Mouse (Mus musculus): Measurements from ENCODE around the gene Ano1. TPM values are rescaled to one million over a fixed set of nuclear protein-coding genes. Genes with fewer than 3 reads are reported as not detected.

Ano1 gene
- total and polyA plus RNA-seq, 2 experiments from 2014 or later = 4.6 to 8.2 TPM

DNA sequence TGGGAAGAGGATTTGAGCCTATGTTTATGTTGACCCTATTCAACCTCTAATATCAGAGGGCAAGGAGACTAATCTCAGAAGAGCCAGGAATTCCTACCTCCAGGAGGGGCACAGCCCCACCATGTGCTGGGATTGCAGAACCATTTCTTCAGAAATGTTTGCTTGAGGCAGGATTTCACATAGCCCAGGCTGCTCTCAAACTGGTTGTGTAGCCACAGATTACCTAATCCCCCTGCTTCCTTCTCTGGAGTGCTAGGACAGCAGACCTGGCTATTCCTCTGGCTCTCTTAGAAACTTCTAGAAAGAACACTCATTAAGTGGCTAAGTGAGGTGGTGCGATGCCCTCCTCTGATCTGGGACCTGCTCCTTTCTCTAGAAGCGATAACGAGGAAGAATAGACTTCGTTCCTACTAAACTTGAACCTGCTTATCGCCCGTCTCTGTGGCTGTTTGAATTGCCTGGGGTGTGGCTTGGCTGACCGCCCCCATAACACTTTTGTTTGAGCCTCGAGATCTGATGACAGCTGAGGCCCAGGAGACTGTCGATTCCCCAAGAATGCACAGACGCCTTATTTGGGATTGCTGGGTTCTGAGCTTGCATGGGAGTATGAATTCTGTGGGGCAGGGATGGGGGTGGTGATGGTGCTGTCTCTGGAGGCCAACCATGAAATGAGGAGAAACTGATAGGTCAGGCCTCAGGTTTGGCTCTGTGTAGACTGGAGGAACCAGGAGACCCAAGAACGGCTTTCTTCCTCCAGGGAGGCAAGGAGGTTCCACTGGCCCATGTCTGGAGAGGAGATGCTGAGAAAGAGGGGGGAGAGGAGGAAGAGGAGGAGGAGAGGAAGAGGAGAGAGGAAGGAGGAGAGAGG, 4.0 kb upstream of the Ano1 start:
- TF ChIP-seq CTCF (IDR thresholded peaks at IDR 0.05; ENCODE audit: low read depth) = no peak
- H3K27me3 ChIP-seq (ENCODE audit: insufficient read depth, low read length) = no peaks in the 10 kb centered on the region

DNA sequence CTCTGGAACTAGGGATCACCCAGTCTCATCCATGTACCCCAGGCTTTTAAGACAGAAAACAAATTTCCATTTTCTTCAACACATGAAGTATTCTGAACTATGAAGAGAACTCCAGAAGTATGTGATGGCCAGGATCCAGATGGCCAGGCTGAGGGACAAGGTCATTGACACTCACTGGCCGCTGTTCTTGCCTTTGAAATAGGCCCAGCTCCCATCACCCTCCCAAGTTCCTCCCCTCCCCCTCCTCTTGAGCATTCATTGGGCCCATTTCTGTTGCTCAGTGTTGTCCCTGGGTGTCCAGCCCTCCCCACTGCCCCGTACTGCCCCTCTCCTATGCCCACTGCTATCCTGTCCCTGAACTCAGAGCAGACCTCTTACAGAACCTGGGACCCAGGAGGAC, 2.9 kb upstream of the Ano1 start:
- Histone ChIP-seq H3K4me3 (ENCODE audit: low read depth, low read length) (no peak overlapping the region), H3K4me1 (ENCODE audit: insufficient read depth) (no peaks in the 10 kb centered on the region), H3K4me2 (ENCODE audit: low read depth) (no peak overlapping the region), H3K36me3 (ENCODE audit: insufficient read depth) (no peaks in the 10 kb centered on the region), H3K27ac (ENCODE audit: low read depth, low read length) (no peak overlapping the region), H3K9me3 (ENCODE audit: low read length) (no peaks in the 10 kb centered on the region), H3K9ac (no peak overlapping the region), H3K27me3 (ENCODE audit: insufficient read depth, low read length) (no peaks in the 10 kb centered on the region)
- DNase-seq (no peak), ATAC-seq (no peak)
- 93% methylated on average over 2 of the region's 2 CpGs for WGBS
- no peak for TF ChIP-seq CTCF (IDR thresholded peaks at IDR 0.05; ENCODE audit: low read depth)

More for the DNA sequence above, 4.0 kb upstream of the Ano1 start:
- H3K4me2 ChIP-seq (ENCODE audit: low read depth) = no peak overlapping the region
- no peak for ATAC-seq
- H3K36me3 ChIP-seq (ENCODE audit: insufficient read depth) = no peaks in the 10 kb centered on the region
- no peak overlapping the region for H3K27ac ChIP-seq (ENCODE audit: low read depth, low read length)
- H3K9me3 ChIP-seq (ENCODE audit: low read length) = no peaks in the 10 kb centered on the region
- WGBS = 54% methylated on average over 11 of the region's 11 CpGs
- H3K9ac ChIP-seq = no peak overlapping the region
- H3K4me3 ChIP-seq (ENCODE audit: low read depth, low read length) = no peak overlapping the region
- H3K4me1 ChIP-seq (ENCODE audit: insufficient read depth) = no peaks in the 10 kb centered on the region
- no peak for DNase-seq

DNA sequence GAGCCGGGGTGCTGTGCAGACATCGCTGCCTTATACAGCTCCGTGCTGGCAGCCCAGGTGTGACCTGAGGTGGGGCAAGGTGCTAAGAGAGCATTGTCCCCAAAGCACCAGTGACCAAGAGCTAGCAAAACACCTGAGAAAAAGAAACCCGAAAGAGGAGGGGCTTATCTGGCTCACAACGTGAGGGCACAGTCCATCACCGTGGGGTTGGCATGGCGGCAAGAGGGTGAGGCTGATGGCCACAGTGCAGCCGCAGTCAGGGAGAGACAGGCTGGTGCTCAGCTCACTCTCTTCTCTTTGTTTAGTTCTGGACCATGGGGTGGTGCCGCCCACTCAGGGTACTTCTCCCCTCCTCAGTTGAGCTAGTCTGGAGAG, 1.9 kb upstream of the Ano1 start:
- 91% methylated on average over 9 of the region's 9 CpGs for WGBS
- H3K4me1 ChIP-seq (ENCODE audit: insufficient read depth) = no peaks in the 10 kb centered on the region
- H3K9me3 ChIP-seq (ENCODE audit: low read length) = no peaks in the 10 kb centered on the region
- ATAC-seq (no peak), DNase-seq (no peak)
- H3K9ac ChIP-seq = no peak overlapping the region
- no peak overlapping the region for H3K27ac ChIP-seq (ENCODE audit: low read depth, low read length)
- TF ChIP-seq CTCF (IDR thresholded peaks at IDR 0.05; ENCODE audit: low read depth) = no peak
- no peaks in the 10 kb centered on the region for H3K27me3 ChIP-seq (ENCODE audit: insufficient read depth, low read length)
- no peak overlapping the region for H3K4me2 ChIP-seq (ENCODE audit: low read depth)
- no peak overlapping the region for H3K4me3 ChIP-seq (ENCODE audit: low read depth, low read length)
- H3K36me3 ChIP-seq (ENCODE audit: insufficient read depth) = no peaks in the 10 kb centered on the region

DNA sequence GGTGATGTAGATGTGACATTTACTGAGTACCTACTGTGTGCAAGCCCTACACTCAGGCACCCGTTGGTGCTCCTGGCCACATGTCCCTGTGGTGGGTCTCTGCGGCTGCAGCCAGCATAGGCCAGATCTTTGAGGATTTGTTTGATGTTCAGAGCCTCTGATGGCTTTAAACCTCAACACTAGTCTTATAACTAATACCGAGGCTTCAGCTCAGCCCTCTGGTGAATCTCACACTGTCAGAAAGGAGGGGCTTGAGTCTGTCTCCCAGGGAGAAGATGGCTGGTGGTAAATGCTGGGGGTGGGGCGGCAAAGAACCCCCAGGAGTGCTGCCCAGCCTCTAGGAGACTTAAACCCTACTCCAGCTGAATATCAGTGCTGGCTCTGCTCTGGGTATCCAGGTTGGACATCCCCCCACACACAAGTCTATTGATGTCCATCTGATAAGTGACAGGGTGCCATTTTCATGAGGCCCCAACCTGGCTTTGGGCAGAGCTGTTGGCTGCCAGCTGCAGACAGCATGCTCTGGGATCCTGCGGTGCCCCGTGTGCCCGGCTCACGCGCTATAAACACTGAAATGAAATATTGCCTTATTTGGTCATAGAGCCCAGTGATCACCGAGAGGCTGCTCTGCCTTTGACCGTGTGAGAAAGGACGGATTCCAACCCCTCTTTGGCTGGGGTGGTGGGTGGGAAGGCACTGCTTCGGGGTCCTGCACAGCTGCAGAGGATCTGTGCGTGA, 1.3 kb upstream of the Ano1 start:
- H3K4me1 ChIP-seq (ENCODE audit: insufficient read depth) = no peaks in the 10 kb centered on the region
- H3K27me3 ChIP-seq (ENCODE audit: insufficient read depth, low read length) = no peaks in the 10 kb centered on the region
- no peak overlapping the region for H3K4me2 ChIP-seq (ENCODE audit: low read depth)
- 78% methylated on average over 14 of the region's 14 CpGs for WGBS
- H3K9me3 ChIP-seq (ENCODE audit: low read length) = no peaks in the 10 kb centered on the region
- no peak for TF ChIP-seq CTCF (IDR thresholded peaks at IDR 0.05; ENCODE audit: low read depth)
- H3K9ac ChIP-seq = no peak overlapping the region
- no peak for DNase-seq
- no peak overlapping the region for H3K4me3 ChIP-seq (ENCODE audit: low read depth, low read length)
- H3K36me3 ChIP-seq (ENCODE audit: insufficient read depth) = no peaks in the 10 kb centered on the region
- H3K27ac ChIP-seq (ENCODE audit: low read depth, low read length) = no peak overlapping the region
- 0 out of 2 replicates have a peak, but pooled peaks have one; percentile 12 for ATAC-seq

DNA sequence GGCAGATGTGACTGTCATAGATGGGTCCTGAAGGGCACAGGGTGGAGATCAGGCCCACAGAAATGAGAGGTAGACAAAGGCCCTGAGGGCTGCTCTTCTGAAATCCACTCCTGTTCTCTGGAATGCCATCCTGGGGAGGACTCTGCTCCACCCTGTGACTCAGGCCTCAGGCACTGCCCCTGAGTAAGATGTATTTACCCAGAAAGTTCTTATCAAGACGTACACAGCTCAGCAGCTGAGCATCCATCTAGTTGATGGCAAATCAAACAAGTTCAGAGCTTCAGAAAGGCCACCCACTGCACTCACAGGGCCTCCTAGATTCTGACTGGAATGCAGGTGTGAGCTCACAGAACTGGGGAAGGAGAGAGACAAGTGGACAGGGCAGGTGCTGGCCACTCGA, 4.0 kb downstream of the Ano1 start:
- no peak for TF ChIP-seq CTCF (IDR thresholded peaks at IDR 0.05; ENCODE audit: low read depth)
- Histone ChIP-seq H3K4me2 (ENCODE audit: low read depth) (no peak overlapping the region), H3K4me1 (ENCODE audit: insufficient read depth) (no peaks in the 10 kb centered on the region), H3K36me3 (ENCODE audit: insufficient read depth) (no peaks in the 10 kb centered on the region), H3K9me3 (ENCODE audit: low read length) (no peaks in the 10 kb centered on the region), H3K27me3 (ENCODE audit: insufficient read depth, low read length) (no peaks in the 10 kb centered on the region), H3K27ac (ENCODE audit: low read depth, low read length) (no peak overlapping the region), H3K9ac (no peak overlapping the region), H3K4me3 (ENCODE audit: low read depth, low read length) (no peak overlapping the region)
- 81% methylated on average over 2 of the region's 2 CpGs for WGBS
- ATAC-seq (no peak), DNase-seq (no peak)

DNA sequence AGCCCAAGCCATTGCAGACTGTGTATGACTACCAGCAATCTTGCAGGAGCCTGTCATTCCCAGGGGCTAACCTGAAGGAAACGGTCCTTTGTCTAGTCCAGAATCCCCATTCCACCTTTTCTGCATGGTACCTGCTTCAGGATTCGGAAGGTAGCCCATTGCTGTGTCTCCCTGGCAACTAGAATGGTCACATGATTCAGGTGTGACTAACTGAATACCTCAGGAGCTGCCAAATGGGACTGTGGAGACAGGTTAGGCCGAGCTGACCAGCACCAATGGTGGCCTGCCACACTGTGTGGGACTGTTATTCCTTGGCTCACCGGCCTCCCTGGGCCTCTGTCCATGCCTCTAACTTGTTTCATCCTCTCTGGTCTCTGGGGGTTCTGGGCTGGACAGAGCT, 5.3 kb downstream of the Ano1 start:
- Histone ChIP-seq H3K36me3 (ENCODE audit: insufficient read depth) (no peaks in the 10 kb centered on the region), H3K27me3 (ENCODE audit: insufficient read depth, low read length) (no peaks in the 10 kb centered on the region), H3K4me2 (ENCODE audit: low read depth) (no peak overlapping the region), H3K4me3 (ENCODE audit: low read depth, low read length) (no peak overlapping the region), H3K9ac (no peak overlapping the region), H3K27ac (ENCODE audit: low read depth, low read length) (no peak overlapping the region), H3K9me3 (ENCODE audit: low read length) (no peaks in the 10 kb centered on the region), H3K4me1 (ENCODE audit: insufficient read depth) (no peaks in the 10 kb centered on the region)
- DNase-seq = no peak
- WGBS = 89% methylated on average over 4 of the region's 4 CpGs
- ATAC-seq = no peak
- TF ChIP-seq CTCF (IDR thresholded peaks at IDR 0.05; ENCODE audit: low read depth) = no peak

DNA sequence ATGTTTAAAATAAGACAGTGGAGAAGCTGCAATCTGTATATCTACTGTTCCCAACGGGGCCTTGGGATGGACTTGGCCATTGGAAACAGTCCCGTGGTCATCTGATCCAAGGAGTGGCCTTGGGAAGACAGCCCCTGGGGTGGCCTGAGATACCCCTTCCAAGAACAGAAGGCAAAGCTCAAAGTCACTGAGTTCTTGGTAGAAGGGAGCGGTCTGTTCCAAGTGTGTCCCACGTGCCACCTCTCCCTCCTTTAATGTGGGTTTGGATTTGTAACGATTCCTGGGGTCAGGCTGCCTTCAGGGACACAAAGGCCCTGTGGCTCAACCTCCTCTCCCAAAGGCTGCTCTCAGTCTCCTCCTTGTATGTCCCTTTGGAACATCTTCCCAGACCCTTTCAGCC, 7.9 kb downstream of the Ano1 start:
- H3K36me3 ChIP-seq (ENCODE audit: insufficient read depth) = no peaks in the 10 kb centered on the region
- no peak overlapping the region for H3K4me2 ChIP-seq (ENCODE audit: low read depth)
- WGBS = 89% methylated on average over 5 of the region's 5 CpGs
- H3K9ac ChIP-seq = no peak overlapping the region
- no peaks in the 10 kb centered on the region for H3K9me3 ChIP-seq (ENCODE audit: low read length)
- H3K27me3 ChIP-seq (ENCODE audit: insufficient read depth, low read length) = no peaks in the 10 kb centered on the region
- H3K27ac ChIP-seq (ENCODE audit: low read depth, low read length) = no peak overlapping the region
- H3K4me1 ChIP-seq (ENCODE audit: insufficient read depth) = no peaks in the 10 kb centered on the region
- ATAC-seq (no peak), DNase-seq (no peak)
- no peak for TF ChIP-seq CTCF (IDR thresholded peaks at IDR 0.05; ENCODE audit: low read depth)
- H3K4me3 ChIP-seq (ENCODE audit: low read depth, low read length) = no peak overlapping the region

All from forebrain, postnatal 0 days (tissue).